Mouse (Mus musculus): ENCODE data around the gene Zfp750. TPM values are rescaled to one million over a fixed set of nuclear protein-coding genes. Genes with fewer than 3 reads are reported as not detected.
A peak's percentile ranks its signal among the peaks of the same experiment; 100 is the strongest.

Zfp750 gene
- polyA plus RNA-seq, 1 experiment from 2014 or later: 0.57 TPM

DNA sequence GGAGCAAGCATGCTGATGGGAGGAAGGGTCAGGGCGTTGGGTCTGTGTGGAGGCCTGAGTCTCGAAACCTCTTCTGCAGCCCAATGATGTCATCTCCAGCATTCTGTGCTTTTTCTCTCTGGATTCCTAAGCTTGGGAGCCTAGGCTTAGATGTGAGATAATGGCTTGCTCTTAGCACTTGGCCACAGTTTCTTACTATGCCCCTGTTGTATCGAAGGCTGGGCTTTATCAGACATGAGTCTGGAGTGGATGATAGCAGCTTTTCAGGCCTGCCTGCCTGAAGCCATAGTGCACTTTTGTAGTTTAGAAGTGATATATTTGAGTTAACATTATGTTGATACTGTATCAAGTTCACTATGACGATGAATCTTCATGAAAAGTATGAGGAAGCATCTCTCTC is 17.6 kb downstream of the Zfp750 start:
- Histone ChIP-seq H3K4me2 (replicated peaks) (no peak overlapping the region), H3K9me3 (no peaks in the 10 kb centered on the region), H3K36me3 (peaks cover 86% of the 10 kb centered on the region), H3K9ac (replicated peaks) (no peak overlapping the region), H3K4me1 (replicated peaks) (no peaks in the 10 kb centered on the region), H3K4me3 (replicated peaks) (no peak overlapping the region), H3K27ac (no peak overlapping the region), H3K27me3 (no peaks in the 10 kb centered on the region)
- no peak for ATAC-seq
- WGBS: 88% methylated on average over 4 of the region's 4 CpGs

DNA sequence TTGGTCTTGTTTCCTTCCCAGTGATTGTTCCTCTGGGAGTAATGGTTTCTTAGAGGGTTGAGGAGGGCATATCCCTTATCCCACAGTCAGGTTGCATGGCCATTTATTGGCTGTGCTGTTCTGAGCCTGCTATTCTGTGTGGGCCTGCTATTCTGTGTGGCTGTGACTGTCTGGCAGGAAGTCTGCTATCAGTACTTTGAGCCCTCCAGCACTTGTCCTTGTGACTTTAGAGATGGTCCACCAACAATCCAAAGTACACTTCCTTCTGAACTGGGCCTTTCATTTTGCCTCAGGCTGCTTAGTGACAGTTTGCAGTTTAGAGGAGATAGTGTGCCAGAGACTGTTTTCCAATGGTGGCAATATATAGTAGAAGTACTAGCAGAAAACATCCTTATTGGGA is 18.5 kb downstream of the Zfp750 start:
- H3K36me3 ChIP-seq: peaks cover 78% of the 10 kb centered on the region
- no peak for ATAC-seq
- no peak overlapping the region for H3K27ac ChIP-seq
- H3K4me2 ChIP-seq (replicated peaks): no peak overlapping the region
- H3K4me3 ChIP-seq (replicated peaks): no peak overlapping the region
- no peaks in the 10 kb centered on the region for H3K27me3 ChIP-seq
- H3K9me3 ChIP-seq: no peaks in the 10 kb centered on the region
- H3K4me1 ChIP-seq (replicated peaks): no peaks in the 10 kb centered on the region
- no peak overlapping the region for H3K9ac ChIP-seq (replicated peaks)

DNA sequence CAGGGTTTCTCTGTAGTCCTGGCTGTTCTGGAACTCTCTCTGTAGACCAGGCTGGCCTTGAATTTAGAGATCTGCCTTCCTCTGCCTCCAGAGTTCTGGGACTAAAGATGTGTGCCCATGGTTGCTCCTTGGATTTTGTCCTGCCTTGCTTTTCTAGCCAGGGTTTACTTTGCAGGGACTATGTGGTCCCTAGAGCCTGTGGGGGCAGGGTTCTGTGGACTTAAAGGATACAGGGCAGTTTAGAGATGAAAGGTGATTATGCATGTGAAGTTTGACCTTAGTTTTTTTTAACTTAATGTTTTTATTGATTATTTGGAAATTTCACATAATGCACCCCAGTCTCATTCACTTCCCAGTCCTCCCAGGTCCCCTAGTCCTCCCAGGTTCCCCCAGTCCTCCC is 28.5 kb downstream of the Zfp750 start:
- no peaks in the 10 kb centered on the region for H3K9me3 ChIP-seq
- H3K36me3 ChIP-seq: peaks cover 23% of the 10 kb centered on the region
- H3K27me3 ChIP-seq: no peaks in the 10 kb centered on the region
- no peak overlapping the region for H3K4me2 ChIP-seq (replicated peaks)
- no peaks in the 10 kb centered on the region for H3K4me1 ChIP-seq (replicated peaks)
- no peak overlapping the region for H3K27ac ChIP-seq
- H3K4me3 ChIP-seq (replicated peaks): no peak overlapping the region
- H3K9ac ChIP-seq (replicated peaks): no peak overlapping the region
- no peak for ATAC-seq

- Histone ChIP-seq H3K4me3 (replicated peaks) (no peak overlapping the region), H3K27me3 (no peaks in the 10 kb centered on the region), H3K9ac (replicated peaks) (no peak overlapping the region), H3K4me1 (replicated peaks) (no peaks in the 10 kb centered on the region), H3K36me3 (peaks cover 25% of the 10 kb centered on the region), H3K27ac (no peak overlapping the region), H3K4me2 (replicated peaks) (no peak overlapping the region), H3K9me3 (no peaks in the 10 kb centered on the region)
- no peak for ATAC-seq
- WGBS: 88% methylated on average over 9 of the region's 9 CpGs
Measured at GRCm38 (mm10) chr11:121485882-121486281, 33.3 kb downstream of the Zfp750 start.

DNA sequence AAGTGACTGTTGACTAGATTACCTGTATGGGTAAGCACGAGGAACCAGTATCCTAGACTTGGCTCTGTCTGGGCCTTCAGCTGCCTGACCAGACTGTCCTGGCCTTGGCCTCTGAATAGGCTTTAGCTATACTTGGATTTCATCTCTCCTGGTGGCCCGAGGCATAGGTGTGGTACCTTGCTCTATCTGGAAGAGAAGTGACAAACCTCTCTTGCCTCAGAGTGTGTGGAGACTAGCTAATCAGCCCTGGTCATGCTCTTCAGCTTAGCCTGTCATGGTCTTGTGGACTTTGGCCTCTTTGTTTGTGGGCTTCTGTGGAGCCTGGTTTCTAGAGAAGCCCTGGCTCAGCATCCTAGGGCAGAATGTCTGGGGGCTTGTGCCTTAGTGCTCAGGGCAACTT is 38.0 kb downstream of the Zfp750 start:
- H3K4me3 ChIP-seq (replicated peaks): no peak overlapping the region
- peaks cover 49% of the 10 kb centered on the region for H3K36me3 ChIP-seq
- 96% methylated on average over 2 of the region's 2 CpGs for WGBS
- no peaks in the 10 kb centered on the region for H3K4me1 ChIP-seq (replicated peaks)
- no peak overlapping the region for H3K4me2 ChIP-seq (replicated peaks)
- no peaks in the 10 kb centered on the region for H3K9me3 ChIP-seq
- ATAC-seq: no peak
- no peak overlapping the region for H3K27ac ChIP-seq
- H3K9ac ChIP-seq (replicated peaks): no peak overlapping the region
- H3K27me3 ChIP-seq: no peaks in the 10 kb centered on the region

- H3K4me3 ChIP-seq (replicated peaks): no peak overlapping the region
- no peaks in the 10 kb centered on the region for H3K9me3 ChIP-seq
- H3K4me2 ChIP-seq (replicated peaks): no peak overlapping the region
- WGBS: 91% methylated on average over 15 of the region's 15 CpGs
- no peak for ATAC-seq
- peaks cover 55% of the 10 kb centered on the region for H3K36me3 ChIP-seq
- H3K4me1 ChIP-seq (replicated peaks): no peaks in the 10 kb centered on the region
- H3K27ac ChIP-seq: no peak overlapping the region
- H3K27me3 ChIP-seq: no peaks in the 10 kb centered on the region
- H3K9ac ChIP-seq (replicated peaks): no peak overlapping the region
Measured at GRCm38 (mm10) chr11:121479476-121480203, 39.5 kb downstream of the Zfp750 start.

DNA sequence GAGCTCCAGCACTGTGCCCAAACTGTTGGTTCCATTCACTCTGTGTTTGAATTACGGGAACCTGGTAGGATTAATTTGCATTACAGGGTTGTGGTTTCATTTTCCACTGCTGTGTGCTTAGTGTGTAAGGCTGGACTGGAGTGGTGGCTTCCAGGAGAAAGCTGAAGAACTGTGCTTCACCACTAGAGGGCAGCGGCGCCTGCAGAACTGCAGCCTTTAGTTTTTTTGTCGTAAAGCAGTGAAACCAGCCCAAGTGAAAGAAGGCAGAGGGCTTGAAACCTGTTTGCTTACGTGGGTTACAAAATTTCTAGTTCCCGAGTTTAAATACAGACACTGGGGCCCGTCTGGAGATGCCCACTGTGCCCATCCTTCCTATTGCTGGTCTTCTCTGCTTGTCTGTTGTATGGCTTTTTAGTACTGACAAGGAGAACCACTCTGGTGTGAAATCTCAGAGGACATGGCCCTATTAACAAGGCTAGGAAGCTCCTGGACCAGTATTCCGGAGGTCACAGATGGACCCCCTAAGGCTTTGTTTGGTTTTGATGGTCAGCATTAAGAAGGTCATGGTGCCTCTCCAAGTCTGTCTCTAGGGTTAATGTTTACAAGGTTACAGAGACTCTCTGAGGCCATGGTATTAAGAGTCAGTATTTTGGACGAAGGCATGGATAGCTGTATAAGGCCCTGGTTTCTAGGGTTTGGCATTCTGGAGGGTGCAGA is 43.3 kb downstream of the Zfp750 start:
- H3K36me3 ChIP-seq: peaks cover 37% of the 10 kb centered on the region

DNA sequence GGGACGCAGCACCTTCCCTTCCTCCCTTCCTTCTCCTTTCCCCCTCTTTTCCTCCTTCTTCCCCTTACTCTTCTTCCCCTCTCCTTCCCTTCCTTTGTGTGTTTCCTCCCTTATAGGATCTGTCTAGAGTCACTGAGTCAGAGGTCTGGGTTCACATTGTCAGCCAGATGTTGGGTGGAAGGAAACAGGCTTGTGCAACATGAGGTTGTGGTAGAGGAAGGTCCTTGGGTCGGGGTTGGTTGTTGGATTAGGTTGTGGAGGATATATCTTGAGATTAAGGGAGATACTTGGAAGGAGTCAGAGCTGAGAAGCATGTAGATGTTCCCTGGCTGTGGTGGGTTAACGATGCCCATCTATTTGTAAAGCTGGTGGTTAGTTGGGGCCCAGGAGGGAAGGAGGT is 44.3 kb downstream of the Zfp750 start:
- H3K4me2 ChIP-seq (replicated peaks): no peak overlapping the region
- peaks cover 41% of the 10 kb centered on the region for H3K36me3 ChIP-seq
- H3K4me3 ChIP-seq (replicated peaks): no peak overlapping the region
- no peak overlapping the region for H3K9ac ChIP-seq (replicated peaks)
- 95% methylated on average over 3 of the region's 3 CpGs for WGBS
- no peak for ATAC-seq
- H3K4me1 ChIP-seq (replicated peaks): no peaks in the 10 kb centered on the region
- no peaks in the 10 kb centered on the region for H3K27me3 ChIP-seq
- H3K9me3 ChIP-seq: no peaks in the 10 kb centered on the region
- no peak overlapping the region for H3K27ac ChIP-seq

More for the DNA sequence above, 43.3 kb downstream of the Zfp750 start:
- H3K4me3 ChIP-seq (replicated peaks): no peak overlapping the region
- H3K4me1 ChIP-seq (replicated peaks): no peaks in the 10 kb centered on the region
- ATAC-seq: 0 out of 2 replicates have a peak, but pooled peaks have one; percentile 37
- no peak overlapping the region for H3K4me2 ChIP-seq (replicated peaks)
- no peaks in the 10 kb centered on the region for H3K27me3 ChIP-seq
- no peak overlapping the region for H3K9ac ChIP-seq (replicated peaks)
- H3K27ac ChIP-seq: no peak overlapping the region
- H3K9me3 ChIP-seq: no peaks in the 10 kb centered on the region
- 38% methylated on average over 9 of the region's 9 CpGs for WGBS

- H3K4me2 ChIP-seq (replicated peaks): no peak overlapping the region
- ATAC-seq: no peak
- H3K9me3 ChIP-seq: no peaks in the 10 kb centered on the region
- H3K27ac ChIP-seq: no peak overlapping the region
- no peak overlapping the region for H3K4me3 ChIP-seq (replicated peaks)
- H3K4me1 ChIP-seq (replicated peaks): no peaks in the 10 kb centered on the region
- WGBS: 92% methylated on average over 6 of the region's 6 CpGs
- H3K36me3 ChIP-seq: peaks cover 61% of the 10 kb centered on the region
- no peaks in the 10 kb centered on the region for H3K27me3 ChIP-seq
- no peak overlapping the region for H3K9ac ChIP-seq (replicated peaks)
Measured at GRCm38 (mm10) chr11:121467408-121467807, 51.7 kb downstream of the Zfp750 start.

Other genes starting within 250 kb of the Zfp750 start
- 80.4 and 82.6 TPM in 2 replicates for gene Wdr45b, start 164.9 kb downstream of the Zfp750 start, polyA plus RNA-seq (2015; fragmentation: Nextera tagmentation; extraction: Ambion mirVana)
- gene Rab40b, start 131.1 kb downstream of the Zfp750 start, polyA plus RNA-seq (2015; fragmentation: Nextera tagmentation; extraction: Ambion mirVana): 5.9 and 7.9 TPM in 2 replicates
- 11.7 and 11.9 TPM in 2 replicates for gene Fn3krp, start 97.9 kb downstream of the Zfp750 start, polyA plus RNA-seq (2015; fragmentation: Nextera tagmentation; extraction: Ambion mirVana)
- gene Fn3k, start 84.4 kb downstream of the Zfp750 start, polyA plus RNA-seq (2015; fragmentation: Nextera tagmentation; extraction: Ambion mirVana): 3.8 and 4.4 TPM in 2 replicates
- 56.2 and 56.3 TPM in 2 replicates for gene Tbcd, start 67.4 kb downstream of the Zfp750 start, polyA plus RNA-seq (2015; fragmentation: Nextera tagmentation; extraction: Ambion mirVana)
- gene B3gntl1, start 153.8 kb upstream of the Zfp750 start, polyA plus RNA-seq (2015; fragmentation: Nextera tagmentation; extraction: Ambion mirVana): 6.2 and 7.0 TPM in 2 replicates
- gene Metrnl, start 182.2 kb upstream of the Zfp750 start, polyA plus RNA-seq (2015; fragmentation: Nextera tagmentation; extraction: Ambion mirVana): 4.9 and 9.8 TPM in 2 replicates

Measured in midbrain, embryonic 13.5 days (tissue).